Mouse (Mus musculus) gastrocnemius, postnatal 4 days (tissue): ENCODE data around the gene Dusp16. TPM values are rescaled to one million over a fixed set of nuclear protein-coding genes. Genes with fewer than 3 reads are reported as not detected.
"Not testable (repeated sequence)": the region's sequence is repeated elsewhere in the genome, so short reads cannot be mapped to it uniquely, and the experiment has no call there.

Source experiments
- DNase-seq, 2 experiments: peaks; one replicate each; pipeline ENCODE4 v3.0.0; 2021 to 2022; ENCODE audit warnings: low spot score in 2 of 2, mixed read lengths in 2 of 2
- total RNA-seq, 2 experiments: library from RNA; stranded (reverse); gene quantifications; 2 replicates each; pipeline ENCODE4 v1.2.3; 2021

The Dusp16 gene
- total RNA-seq, 2 experiments from 2014 or later = 27.8 to 29.7 TPM

DNA sequence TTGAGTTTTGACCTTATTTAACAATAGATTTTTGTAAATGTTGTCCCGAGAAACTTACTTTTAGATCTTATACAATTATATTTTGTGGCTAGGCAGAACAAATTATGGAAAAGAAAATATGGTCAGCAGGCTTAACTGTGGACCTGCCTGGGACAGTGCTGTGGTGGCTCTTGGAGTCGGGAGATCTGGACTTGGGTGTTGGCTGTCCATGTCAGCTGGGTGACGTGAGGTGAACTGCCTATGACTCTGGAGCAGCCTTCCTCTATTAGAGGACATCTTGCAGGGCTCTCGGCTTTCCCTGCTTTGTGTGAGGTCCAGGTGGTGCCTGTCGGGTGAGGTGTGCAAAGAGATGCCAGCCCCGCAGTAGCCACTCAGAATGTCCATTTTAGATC, 91.2 kb downstream of the Dusp16 start:
- DNase-seq = no peak

GRCm38 (mm10) chr6:134700451-134701210, 91.8 kb downstream of the Dusp16 start:
- no peak for DNase-seq

DNA sequence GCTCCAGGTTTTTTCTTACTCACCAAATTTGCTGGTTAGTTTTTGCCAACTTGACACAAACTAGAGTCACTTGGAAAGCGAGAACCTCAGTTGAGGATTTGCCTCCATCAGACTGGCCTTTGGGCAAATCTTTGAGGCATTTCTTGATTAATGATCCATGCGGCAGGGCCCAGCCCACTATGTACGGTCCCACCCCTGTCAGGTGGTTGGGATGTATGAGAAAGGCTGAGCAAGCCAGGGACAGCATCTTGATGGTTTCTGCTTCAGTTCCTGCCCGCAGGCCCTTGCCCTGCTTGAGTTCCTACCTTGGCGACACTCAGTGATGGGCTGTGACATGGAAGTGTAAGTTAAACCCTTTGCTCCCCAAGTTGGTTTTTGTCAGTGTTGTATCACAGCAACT, 94.2 kb downstream of the Dusp16 start:
- no peak for DNase-seq

- no peak for DNase-seq
Measured at GRCm38 (mm10) chr6:134696554-134696953, 95.9 kb downstream of the Dusp16 start.

- peak; percentile 50 to 79 for DNase-seq
Measured at GRCm38 (mm10) chr6:134696146-134696545, 96.3 kb downstream of the Dusp16 start.

- no peak for DNase-seq
Measured at GRCm38 (mm10) chr6:134695625-134696024, 96.8 kb downstream of the Dusp16 start.

- DNase-seq = no peak
Measured at GRCm38 (mm10) chr6:134694988-134695387, 97.4 kb downstream of the Dusp16 start.

- DNase-seq = no peak
Measured at GRCm38 (mm10) chr6:134694498-134694897, 97.9 kb downstream of the Dusp16 start.

DNA sequence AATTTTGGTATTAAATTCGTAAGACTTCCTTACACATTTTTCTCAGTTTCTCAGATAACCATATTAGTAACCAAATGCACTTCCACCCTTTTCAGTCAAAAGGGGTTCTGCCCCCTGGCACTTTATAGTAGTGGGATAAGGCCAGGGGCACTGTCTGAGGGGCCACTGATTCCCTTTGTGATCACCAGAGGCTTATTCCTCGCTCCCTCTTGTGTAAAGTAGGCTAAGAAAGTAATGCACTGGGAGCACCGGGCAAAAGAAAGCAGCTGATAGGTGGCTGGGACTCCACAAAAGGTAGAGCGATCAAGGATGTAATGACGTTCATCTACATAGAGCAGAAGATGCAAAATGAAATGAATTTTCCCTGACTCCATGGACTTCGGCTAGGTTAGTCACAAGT, 106.9 kb downstream of the Dusp16 start:
- no peak for DNase-seq

DNA sequence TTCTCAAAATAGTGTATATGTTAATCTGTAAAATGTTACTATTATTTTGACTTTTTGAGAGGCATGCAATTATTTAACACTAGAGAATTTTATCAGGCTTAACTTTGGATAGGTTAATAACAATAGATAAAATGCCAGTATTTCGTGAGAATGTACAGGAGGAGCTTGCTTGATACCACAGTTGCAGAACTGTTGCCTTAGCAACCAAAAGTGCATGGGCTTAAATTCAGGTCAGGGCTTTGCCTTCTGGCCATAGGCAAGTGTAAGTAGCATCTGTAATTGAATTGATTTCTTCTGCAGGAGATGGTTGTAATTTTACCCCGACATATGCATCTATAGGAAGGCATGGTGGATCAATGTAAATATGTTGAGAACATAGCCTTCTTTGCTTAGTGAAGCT, 107.4 kb downstream of the Dusp16 start:
- DNase-seq = no peak

GRCm38 (mm10) chr6:134684354-134684915, 108.0 kb downstream of the Dusp16 start:
- no peak for DNase-seq

- not testable (repeated sequence) for DNase-seq
Measured at GRCm38 (mm10) chr6:134679330-134679729, 113.1 kb downstream of the Dusp16 start.

GRCm38 (mm10) chr6:134678037-134678436, 114.4 kb downstream of the Dusp16 start:
- DNase-seq = no peak

DNA sequence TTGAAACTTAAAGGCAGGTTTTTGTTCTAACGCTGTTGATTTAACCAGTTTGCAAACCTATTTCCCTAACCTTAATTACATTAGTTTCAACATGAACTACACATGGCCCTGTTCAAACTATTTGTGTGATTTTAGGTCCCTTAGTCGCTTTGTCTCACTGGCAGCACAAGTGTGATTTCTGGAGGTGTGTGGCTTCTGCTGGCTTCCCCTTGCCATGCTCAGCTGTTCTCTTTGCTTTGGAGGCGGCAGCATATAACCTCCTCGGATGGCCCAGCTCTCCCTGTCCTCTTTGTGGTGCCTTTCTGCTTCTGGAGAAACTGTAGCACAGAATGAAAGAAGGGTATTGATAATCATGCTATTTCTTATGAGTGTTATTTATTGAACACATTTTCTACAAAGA, 114.9 kb downstream of the Dusp16 start:
- no peak for DNase-seq

- DNase-seq = not testable (repeated sequence)
Measured at GRCm38 (mm10) chr6:134673712-134674111, 118.7 kb downstream of the Dusp16 start.

- DNase-seq = peak in 1 of 2 experiments; percentile 29
Measured at GRCm38 (mm10) chr6:134670881-134671411, 121.5 kb downstream of the Dusp16 start.

DNA sequence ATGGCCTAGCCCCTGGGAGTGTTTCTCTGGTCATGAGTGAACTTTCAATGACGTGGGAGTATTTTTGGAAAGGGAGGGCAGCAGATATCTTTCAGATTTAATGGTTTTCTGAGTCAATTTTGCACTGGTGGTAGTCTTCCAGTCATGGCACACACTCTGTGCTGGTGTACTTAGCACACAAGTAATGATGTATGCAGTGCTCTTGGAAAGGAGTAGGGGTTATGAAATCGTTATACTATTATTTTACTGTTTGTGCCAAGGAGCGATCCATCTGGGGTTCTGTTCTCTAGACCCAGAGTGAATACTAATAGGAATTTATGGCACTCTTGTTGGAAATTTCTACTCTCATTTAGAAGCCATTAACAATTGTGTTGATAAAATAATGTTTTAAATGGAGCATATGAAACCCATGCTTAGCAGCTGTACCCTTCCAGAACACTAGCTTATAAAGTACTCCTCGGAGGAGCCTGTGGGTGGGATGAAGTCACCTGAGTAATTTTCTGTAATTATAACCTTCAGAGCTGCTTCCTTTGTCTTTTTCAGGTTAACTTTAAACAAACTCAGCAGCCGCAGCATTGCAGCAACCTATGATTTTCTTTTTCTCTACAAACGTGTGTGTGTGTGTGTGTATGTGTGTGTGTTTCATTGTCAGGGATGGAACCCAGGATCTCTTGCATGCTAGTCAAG, 123.1 kb downstream of the Dusp16 start:
- no peak for DNase-seq

- no peak for DNase-seq
Measured at GRCm38 (mm10) chr6:134668519-134668918, 123.9 kb downstream of the Dusp16 start.

DNA sequence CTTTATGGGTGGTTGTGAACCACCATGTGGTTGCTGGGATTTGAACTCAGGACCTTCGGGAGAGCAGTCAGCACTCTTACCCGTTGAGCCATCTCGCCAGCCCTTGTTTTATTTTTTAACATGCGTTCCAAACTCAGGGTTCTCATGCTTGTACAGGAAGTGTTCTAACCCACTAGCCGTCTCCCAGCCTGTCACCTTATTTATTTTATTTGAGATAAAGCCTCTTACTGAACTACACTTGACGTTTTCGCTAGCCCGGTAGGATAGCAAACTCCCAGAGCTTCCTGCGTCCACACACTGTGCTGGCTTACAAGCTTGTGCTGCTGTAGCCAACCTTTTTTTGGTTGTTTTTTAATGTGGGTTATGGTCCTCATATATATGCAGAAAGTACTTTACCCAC, 126.6 kb downstream of the Dusp16 start:
- no peak for DNase-seq
